Mouse (Mus musculus): ENCODE measurements around the gene Fam243.

DNA sequence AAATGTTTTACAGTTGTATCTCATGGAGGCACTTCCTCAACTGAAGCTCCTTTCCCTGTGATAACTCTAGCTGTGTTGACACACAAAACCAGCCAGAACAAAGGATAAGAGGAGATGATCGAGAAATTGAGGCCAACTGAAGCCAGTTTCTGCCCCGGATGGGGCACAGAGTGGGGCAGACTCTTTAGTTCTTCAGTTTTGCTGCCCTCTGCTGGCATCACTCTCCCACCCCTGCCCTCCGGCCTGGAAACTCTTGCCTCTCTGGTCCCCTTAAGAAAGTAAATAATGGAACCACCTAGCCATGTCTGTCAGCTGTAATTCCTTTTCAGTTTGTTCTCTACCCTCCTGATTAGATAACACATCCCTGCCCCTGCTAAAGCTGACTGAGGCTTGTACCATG is 13.3 kb downstream of the Fam243 start:
- TF ChIP-seq CTCF (IDR thresholded peaks at IDR 0.05; ENCODE audit: low read depth) (no peak), EP300 (IDR thresholded peaks at IDR 0.05; ENCODE audit: low read depth) (no peak)

All from heart, postnatal 0 days (tissue).